Mouse (Mus musculus) CH12.LX (cell line): ENCODE data around the gene Epgn. TPM values are rescaled to one million over a fixed set of nuclear protein-coding genes. Genes with fewer than 3 reads are reported as not detected.

Experiments used
- DNase-seq: peaks from one replicate; pipeline ENCODE4 v3.0.0-alpha.2; 2013; ENCODE audit errors: extremely low read depth
- H3K27ac ChIP-seq: 2 replicates; pipeline ENCODE4 v1.5.1; 2012; ENCODE audit warnings: low read depth, mild to moderate bottlenecking, control low read depth, moderate library complexity; ENCODE audit not compliant: insufficient read depth
- H3K27me3 ChIP-seq: replicated peaks from 2 replicates; pipeline ENCODE3; 2012; ENCODE audit warnings: inconsistent platforms
- H3K36me3 ChIP-seq, 2 experiments: replicated peaks in 1 of 2; 2 replicates each; pipeline versions ENCODE3 to v1.6.1; 2012; ENCODE audit warnings: inconsistent platforms in 1 of 2, low read length in 1 of 2, mild to moderate bottlenecking in 1 of 2, mixed read lengths in 1 of 2, moderate library complexity in 1 of 2; ENCODE audit not compliant: control insufficient read depth in 1 of 2, insufficient read depth in 1 of 2
- H3K4me1 ChIP-seq, 2 experiments: 2 replicates each; pipeline ENCODE4 v1.6.1; 2012; ENCODE audit warnings: inconsistent platforms in 1 of 2, moderate library complexity in 1 of 2; ENCODE audit not compliant: insufficient read depth in 2 of 2, control insufficient read depth in 1 of 2
- H3K4me2 ChIP-seq: 2 replicates; pipeline ENCODE4 v1.6.1; 2012; ENCODE audit warnings: low read depth, mild to moderate bottlenecking, control low read depth; ENCODE audit not compliant: poor library complexity, insufficient read depth, severe bottlenecking
- H3K4me3 ChIP-seq, 3 experiments: fragments of 150-350 bp in 1 of 3; sonication (generic) in 1 of 3; replicated peaks in 1 of 3; 2 replicates each; pipeline versions ENCODE3 to v1.5.1; 2011 to 2012; ENCODE audit warnings: low read depth in 2 of 3, low read length in 2 of 3, mild to moderate bottlenecking in 2 of 3, moderate library complexity in 2 of 3, control low read depth in 1 of 3, improper control_type of control experiment in 1 of 3, inconsistent platforms in 1 of 3, mixed read lengths in 1 of 3; ENCODE audit not compliant: poor library complexity in 1 of 3
- H3K79me2 ChIP-seq: replicated peaks from 2 replicates; pipeline ENCODE4 v1.6.1; 2012; ENCODE audit warnings: mild to moderate bottlenecking, moderate library complexity; ENCODE audit not compliant: control insufficient read depth, poor library complexity, insufficient read depth, severe bottlenecking; ENCODE audit errors: extremely low read depth
- H3K9ac ChIP-seq: 2 replicates; pipeline ENCODE4 v1.6.1; 2012; ENCODE audit warnings: low read depth, mild to moderate bottlenecking, control low read depth, moderate library complexity; ENCODE audit not compliant: insufficient read depth
- H3K9me3 ChIP-seq: replicated peaks from 2 replicates; pipeline ENCODE3; 2012; ENCODE audit warnings: low read length, inconsistent platforms, mixed read lengths
- BHLHE40 ChIP-seq: IDR thresholded peaks from 2 replicates; pipeline ENCODE4 v1.6.1; 2011; ENCODE audit warnings: mild to moderate bottlenecking, low read depth, low read length, improper control_type of control experiment
- CHD1 ChIP-seq: IDR thresholded peaks from 2 replicates; pipeline ENCODE4 v1.6.1; 2012; ENCODE audit warnings: low read depth, low read length, improper control_type of control experiment, inconsistent platforms
- CTCF ChIP-seq, 2 experiments: IDR thresholded peaks in 1 of 2; conservative IDR thresholded peaks in 1 of 2; 2 replicates each; pipeline ENCODE4 v1.5.1; 2011 to 2012; ENCODE audit warnings: low read depth in 2 of 2, low read length in 2 of 2, improper control_type of control experiment in 1 of 2, inconsistent platforms in 1 of 2, mild to moderate bottlenecking in 1 of 2, moderate library complexity in 1 of 2
- E2F4 ChIP-seq: IDR thresholded peaks from 2 replicates; pipeline ENCODE4 v1.6.1; 2011; ENCODE audit warnings: low read depth, low read length, improper control_type of control experiment; ENCODE audit not compliant: insufficient replicate concordance
- ELF1 ChIP-seq: IDR thresholded peaks from 2 replicates; pipeline ENCODE4 v1.6.1; 2014; ENCODE audit warnings: low read depth, mild to moderate bottlenecking, inconsistent platforms, low read length, improper control_type of control experiment
- ETS1 ChIP-seq: conservative IDR thresholded peaks from 2 replicates; pipeline ENCODE4 v1.6.1; 2012; ENCODE audit warnings: low read depth, mild to moderate bottlenecking, inconsistent platforms, low read length, improper control_type of control experiment, moderate library complexity
- IRF4 ChIP-seq: IDR thresholded peaks from 2 replicates; pipeline ENCODE4 v1.6.1; 2014; ENCODE audit warnings: low read depth, mild to moderate bottlenecking, inconsistent platforms, low read length, improper control_type of control experiment
- KAT2A ChIP-seq: IDR thresholded peaks from 2 replicates; pipeline ENCODE4 v1.6.1; 2012; ENCODE audit warnings: low read length, improper control_type of control experiment, inconsistent platforms; ENCODE audit not compliant: insufficient replicate concordance
- MAFK ChIP-seq: IDR thresholded peaks from 2 replicates; pipeline ENCODE4 v1.6.1; 2011; ENCODE audit warnings: low read length, improper control_type of control experiment; ENCODE audit not compliant: insufficient replicate concordance
- MXI1 ChIP-seq: IDR thresholded peaks from 2 replicates; pipeline ENCODE4 v1.6.1; 2011; ENCODE audit warnings: mild to moderate bottlenecking, low read depth, low read length, improper control_type of control experiment
- NELFE ChIP-seq: IDR thresholded peaks from 2 replicates; pipeline ENCODE4 v1.6.1; 2011; ENCODE audit warnings: low read depth, low read length, improper control_type of control experiment
- PAX5 ChIP-seq: IDR thresholded peaks from 2 replicates; pipeline ENCODE4 v1.6.1; 2012; ENCODE audit warnings: low read length, inconsistent platforms, mixed read lengths
- RAD21 ChIP-seq: IDR thresholded peaks from 2 replicates; pipeline ENCODE4 v1.6.1; 2011; ENCODE audit warnings: low read depth, mild to moderate bottlenecking, low read length, improper control_type of control experiment, moderate library complexity
- RCOR1 ChIP-seq: conservative IDR thresholded peaks from 2 replicates; pipeline ENCODE4 v1.6.1; 2012; ENCODE audit warnings: low read depth, mild to moderate bottlenecking, inconsistent platforms, low read length, improper control_type of control experiment
- SMC3 ChIP-seq: IDR thresholded peaks from 2 replicates; pipeline ENCODE4 v1.6.1; 2011; ENCODE audit warnings: low read depth, low read length, improper control_type of control experiment
- TBP ChIP-seq: conservative IDR thresholded peaks from 2 replicates; pipeline ENCODE4 v1.6.1; 2011; ENCODE audit warnings: low read depth, low read length, improper control_type of control experiment
- UBTF ChIP-seq: IDR thresholded peaks from 2 replicates; pipeline ENCODE4 v1.6.1; 2012; ENCODE audit warnings: low read depth, mild to moderate bottlenecking, inconsistent platforms, low read length, improper control_type of control experiment, moderate library complexity
- ZMIZ1 ChIP-seq: IDR thresholded peaks from 2 replicates; pipeline ENCODE4 v1.6.1; 2012; ENCODE audit warnings: low read depth, mild to moderate bottlenecking, inconsistent platforms, low read length, improper control_type of control experiment
- dilution Hi-C: fragments of 300-500 bp; cut with MboI; formaldehyde crosslinking; loops from 2 replicates; pipeline ENCODE4 v1.14.3; 2020; ENCODE audit warnings: low sequenced_read_pairs; ENCODE audit not compliant: extremely low pct_unique_long_range_greater_than_20kb, extremely low pct_ligation_motif_present
- in situ Hi-C: fragments of 300-500 bp; cut with MboI; formaldehyde crosslinking; loops from 3 replicates; pipeline ENCODE4 v1.14.3; 2019; ENCODE audit warnings: low sequenced_read_pairs, low pct_ligation_motif_present, low pct_unique_long_range_greater_than_20kb, mixed read lengths
- polyA plus RNA-seq: library from polyadenylated mRNA; unstranded; fragments of >175 nt; gene quantifications from 2 replicates; pipeline ENCODE4 v1.2.1, GENCODE M21; 2012; ENCODE audit warnings: low read depth; ENCODE audit not compliant: insufficient read length
- total RNA-seq, 2 experiments: library from RNA; depleted of rRNA; stranded (reverse); fragments of 300-350 nt in 1 of 2; fragments of >200 nt in 1 of 2; gene quantifications; 2 replicates each; pipeline ENCODE4 v1.2.3; 2012 to 2014

Gene Epgn
- total and polyA plus RNA-seq, 3 experiments, result not detected

GRCm38 (mm10) chr5:91027840-91028239, 576 bp downstream of the Epgn start:
- H3K27me3 ChIP-seq, result no peaks in the 10 kb centered on the region
- no peaks in the 10 kb centered on the region; the same call in 1 of the 2 replicates for H3K79me2 ChIP-seq
- no peaks in the 10 kb centered on the region for H3K9me3 ChIP-seq
- dilution Hi-C loops, result no loop called here
- H3K4me3 ChIP-seq, result no peak overlapping the region
- H3K4me1 ChIP-seq, result no peaks in the 10 kb centered on the region
- no peak overlapping the region for H3K27ac ChIP-seq
- in situ Hi-C loops, result loop anchor here (25.0 kb wide), 1 partner anchor 284 kb away; no protein-coding TSS in a partner anchor
- no peak for TF ChIP-seq IRF4
- no peak for TF ChIP-seq UBTF
- no peak for TF ChIP-seq MAFK
- no peak for TF ChIP-seq MXI1
- TF ChIP-seq ETS1, result no peak
- H3K9ac ChIP-seq, result no peak overlapping the region
- DNase-seq, result no peak
- no peak overlapping the region for H3K4me2 ChIP-seq
- no peaks in the 10 kb centered on the region for H3K36me3 ChIP-seq

GRCm38 (mm10) chr5:91030629-91031028, 3.4 kb downstream of the Epgn start:
- Histone ChIP-seq H3K4me2 (no peak overlapping the region), H3K79me2 (no peaks in the 10 kb centered on the region), H3K27ac (no peak overlapping the region), H3K9ac (no peak overlapping the region), H3K4me1 (no peaks in the 10 kb centered on the region), H3K9me3 (no peaks in the 10 kb centered on the region)
- dilution Hi-C loops, result no loop called here
- DNase-seq, result peak; percentile 7
- in situ Hi-C loops, result loop anchor here (25.0 kb wide), 1 partner anchor 282 kb away; no protein-coding TSS in a partner anchor
- no peak for TF ChIP-seq TBP
- TF ChIP-seq SMC3, result peak; percentile 30; the same call in 1 of the 2 replicates
- no peak for TF ChIP-seq MXI1
- no peak for TF ChIP-seq RCOR1
- TF ChIP-seq PAX5, result no peak
- TF ChIP-seq CTCF (conservative IDR thresholded peaks at IDR 0.05 in 1 of 2, IDR thresholded peaks at IDR 0.05 in 1 of 2; ENCODE audit: low read depth in 2 of 2, low read length in 2 of 2), result peak in 1 of 2 experiments; percentile 59; a peak in 2 of 4 replicates
- no peak for TF ChIP-seq NELFE
- no peak for TF ChIP-seq ELF1
- no peak for TF ChIP-seq BHLHE40
- TF ChIP-seq ETS1, result no peak
- no peak for TF ChIP-seq ZMIZ1
- TF ChIP-seq KAT2A, result no peak
- no peak for TF ChIP-seq E2F4
- TF ChIP-seq RAD21, result peak; percentile 53
- TF ChIP-seq CHD1, result no peak
- TF ChIP-seq, all 38 proteins: peak for 3
- H3K4me3 ChIP-seq, result no peak overlapping the region
- no peaks in the 10 kb centered on the region for H3K36me3 ChIP-seq
- no peaks in the 10 kb centered on the region for H3K27me3 ChIP-seq
